Mouse (Mus musculus) neural tube, embryonic 11.5 days (tissue): ENCODE results near the gene Chn2. TPM values are rescaled to one million over a fixed set of nuclear protein-coding genes. Genes with fewer than 3 reads are reported as not detected.

Experiments used
- ATAC-seq: fragments of 200-750 bp; cut with Nextera tagmentation; 2 replicates; pipeline ENCODE4 v1.8.0; 2017; ENCODE audit warnings: moderate number of reproducible peaks, mild to moderate bottlenecking, moderate TSS enrichment, moderate library complexity; ENCODE audit not compliant: insufficient read depth, low FRiP score, low TSS enrichment
- DNase-seq: peaks from one replicate; pipeline ENCODE4 v3.0.0-alpha.2; 2015; ENCODE audit warnings: low spot score
- H3K27ac ChIP-seq: fragments of 300-500 bp; sonication (generic); 2 replicates; pipeline ENCODE4 v1.5.1; 2014; ENCODE audit warnings: low read depth, mild to moderate bottlenecking, low read length
- H3K27me3 ChIP-seq: fragments of 300-500 bp; sonication (generic); 2 replicates; pipeline ENCODE4 v1.6.1; 2014; ENCODE audit warnings: mild to moderate bottlenecking, low read length, mixed read lengths; ENCODE audit not compliant: control insufficient read depth, insufficient read depth
- H3K36me3 ChIP-seq: fragments of 300-500 bp; sonication (generic); 2 replicates; pipeline ENCODE4 v1.6.1; 2014; ENCODE audit warnings: mild to moderate bottlenecking, low read length, moderate library complexity, mixed read lengths; ENCODE audit not compliant: control insufficient read depth, insufficient read depth
- H3K4me1 ChIP-seq: fragments of 300-500 bp; sonication (generic); 2 replicates; pipeline ENCODE4 v1.6.1; 2014; ENCODE audit warnings: low read length, mixed read lengths; ENCODE audit not compliant: control insufficient read depth, insufficient read depth
- H3K4me2 ChIP-seq: fragments of 300-500 bp; sonication (generic); 2 replicates; pipeline ENCODE4 v1.6.1; 2014; ENCODE audit warnings: low read depth, mild to moderate bottlenecking, moderate library complexity
- H3K4me3 ChIP-seq: fragments of 300-500 bp; sonication (generic); 2 replicates; pipeline ENCODE4 v1.5.1; 2014; ENCODE audit warnings: low read depth, low read length
- H3K9ac ChIP-seq: fragments of 300-500 bp; sonication (generic); 2 replicates; pipeline ENCODE4 v1.6.1; 2014; ENCODE audit warnings: mild to moderate bottlenecking, low read length
- H3K9me3 ChIP-seq: fragments of 300-500 bp; sonication (generic); 2 replicates; pipeline ENCODE4 v1.6.1; 2016; ENCODE audit warnings: low read length; ENCODE audit not compliant: control insufficient read depth
- WGBS: fragments of 180-500 bp; shearing (Covaris S2); extraction: QIAGEN DNeasy Blood & Tissue Kit; methylation state at CpG from one replicate; pipeline ENCODE4 v1.1.7; 2014; 5-methylcytosine and 5-hydroxymethylcytosine counted together
- polyA plus RNA-seq: library from polyadenylated mRNA; unstranded; fragments of >200 nt; fragmentation: Nextera tagmentation; extraction: Ambion mirVana; gene quantifications from 2 replicates; pipeline ENCODE4 v1.2.1, GENCODE M21; 2014

Gene Chn2
- polyA plus RNA-seq, 1 experiment from 2014 or later, result 24.2 TPM

DNA sequence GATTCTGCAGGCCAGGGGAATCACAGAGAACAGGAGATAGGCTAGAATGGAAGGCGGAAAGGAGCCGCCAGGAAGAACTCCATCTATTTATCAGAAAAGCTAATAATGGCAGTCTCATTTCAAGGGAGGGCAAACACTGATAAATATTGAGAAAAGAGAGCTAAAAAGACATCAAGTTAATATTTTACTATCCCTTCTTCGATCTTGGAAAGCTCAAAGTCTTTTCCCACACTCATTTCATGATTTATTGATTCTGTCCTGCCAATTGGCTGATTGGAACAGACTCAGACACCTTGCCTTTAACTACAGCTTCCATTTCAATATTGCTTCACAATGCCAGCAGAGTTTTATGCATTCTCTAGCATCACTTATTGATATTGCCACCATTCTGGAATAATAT, 85.2 kb downstream of the Chn2 start:
- DNase-seq (no peak), ATAC-seq (no peak)
- no peak overlapping the region for H3K4me2 ChIP-seq
- no peak overlapping the region for H3K4me3 ChIP-seq
- no peak overlapping the region for H3K27ac ChIP-seq
- 84% methylated on average over 3 of the region's 3 CpGs for WGBS
- no peaks in the 10 kb centered on the region for H3K27me3 ChIP-seq
- H3K9ac ChIP-seq, result no peak overlapping the region
- peaks cover 6% of the 10 kb centered on the region for H3K4me1 ChIP-seq
- no peaks in the 10 kb centered on the region for H3K9me3 ChIP-seq
- H3K36me3 ChIP-seq, result no peaks in the 10 kb centered on the region

DNA sequence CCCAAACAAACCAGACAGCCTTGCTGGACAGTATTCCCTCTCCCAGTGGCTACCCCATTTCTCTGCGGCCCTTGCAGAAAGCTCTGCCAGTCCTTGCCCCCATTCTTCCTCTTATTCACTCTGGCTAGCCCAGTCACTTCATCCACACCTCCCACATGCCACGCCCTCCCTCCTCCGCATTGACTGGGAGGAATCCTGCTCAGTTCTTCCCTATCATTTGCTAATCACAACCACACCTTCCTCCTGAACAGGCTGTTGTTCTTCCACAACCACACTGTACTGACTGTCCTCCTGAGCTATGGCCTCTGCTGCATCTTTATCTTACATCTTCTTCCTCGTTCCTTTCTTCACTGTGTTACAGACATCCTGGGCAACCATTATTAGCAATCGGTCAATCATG, 86.2 kb downstream of the Chn2 start:
- Histone ChIP-seq H3K4me2 (no peak overlapping the region), H3K9me3 (no peaks in the 10 kb centered on the region), H3K4me1 (no peaks in the 10 kb centered on the region), H3K27me3 (no peaks in the 10 kb centered on the region), H3K9ac (no peak overlapping the region), H3K36me3 (no peaks in the 10 kb centered on the region), H3K27ac (no peak overlapping the region), H3K4me3 (no peak overlapping the region)
- no peak for DNase-seq
- WGBS, result 78% methylated on average over 5 of the region's 5 CpGs
- no peak for ATAC-seq

DNA sequence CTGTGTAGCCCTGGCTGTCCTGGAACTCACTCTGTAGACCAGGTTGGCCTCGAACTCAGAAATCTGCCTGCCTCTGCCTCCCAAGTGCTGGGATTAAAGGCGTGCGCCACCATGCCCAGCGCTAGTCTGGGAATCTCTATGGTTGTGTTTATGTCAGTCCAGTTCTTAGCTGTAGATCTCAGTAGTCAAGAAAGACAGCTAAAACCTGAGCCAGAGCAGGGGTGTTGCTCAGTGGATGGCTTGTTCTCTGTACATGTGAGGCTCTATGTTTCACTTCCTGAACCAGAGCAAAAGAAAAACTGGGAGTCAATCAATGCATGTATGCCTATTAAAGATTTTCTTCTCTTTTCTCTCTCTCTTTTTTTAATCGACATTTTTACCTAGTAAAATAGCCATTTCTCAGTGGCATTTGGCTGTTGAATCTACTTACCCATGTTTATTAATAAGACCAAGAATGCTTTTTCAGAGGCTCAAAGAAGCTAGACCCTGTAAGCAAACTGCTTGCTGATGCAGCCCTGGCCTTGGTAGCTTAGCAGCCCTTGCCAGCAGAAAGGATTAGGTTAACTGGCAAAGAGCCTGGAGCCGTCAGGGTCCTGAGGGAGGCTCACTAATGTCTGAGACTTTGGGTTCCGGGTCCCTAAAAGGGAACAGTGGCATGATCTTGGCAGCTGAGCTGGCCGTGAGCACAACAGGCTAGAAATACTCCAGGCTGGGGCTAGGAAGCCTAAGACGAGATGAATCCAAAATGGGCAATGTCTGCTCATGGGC, 87.1 kb downstream of the Chn2 start:
- H3K4me2 ChIP-seq, result no peak overlapping the region
- no peaks in the 10 kb centered on the region for H3K27me3 ChIP-seq
- H3K9me3 ChIP-seq, result no peaks in the 10 kb centered on the region
- ATAC-seq (no peak), DNase-seq (no peak)
- no peak overlapping the region for H3K27ac ChIP-seq
- WGBS, result 91% methylated on average over 9 of the region's 9 CpGs
- H3K9ac ChIP-seq, result no peak overlapping the region
- no peaks in the 10 kb centered on the region for H3K36me3 ChIP-seq
- H3K4me1 ChIP-seq, result no peaks in the 10 kb centered on the region
- no peak overlapping the region for H3K4me3 ChIP-seq

DNA sequence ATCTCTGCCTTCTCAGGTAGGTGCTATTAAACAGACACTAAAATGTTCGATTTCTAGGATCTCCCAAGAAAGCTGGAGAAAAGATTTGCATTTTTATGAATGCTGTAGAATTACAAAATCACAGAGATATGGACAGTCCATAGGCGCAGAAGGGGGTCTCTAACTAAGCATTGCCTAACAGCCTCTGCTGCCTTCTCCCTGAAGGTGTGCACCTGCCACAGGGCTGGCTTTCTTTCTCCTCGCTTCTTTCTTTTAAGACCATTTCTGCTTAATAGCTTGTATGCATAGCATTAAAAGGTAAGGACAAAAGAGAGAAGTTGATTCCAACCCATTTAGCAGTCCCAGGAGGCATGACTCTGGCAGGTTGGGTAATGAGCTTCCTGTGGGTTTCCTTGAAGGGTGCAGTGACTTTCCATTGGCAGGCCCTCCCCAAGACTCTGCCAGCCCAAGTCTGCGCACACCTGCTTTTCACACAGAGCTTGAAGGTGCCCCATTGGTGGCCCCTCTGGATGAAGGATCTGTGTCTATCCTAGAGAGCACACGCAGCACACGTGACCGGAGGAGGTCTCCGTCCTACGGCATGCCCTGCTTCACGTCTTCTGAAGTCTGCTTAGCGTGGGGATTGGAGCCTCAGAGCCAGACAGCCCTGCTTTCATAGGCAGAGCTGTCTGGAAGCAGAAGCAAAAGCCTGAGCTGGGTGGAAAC, 87.8 kb downstream of the Chn2 start:
- ATAC-seq, result no peak

DNA sequence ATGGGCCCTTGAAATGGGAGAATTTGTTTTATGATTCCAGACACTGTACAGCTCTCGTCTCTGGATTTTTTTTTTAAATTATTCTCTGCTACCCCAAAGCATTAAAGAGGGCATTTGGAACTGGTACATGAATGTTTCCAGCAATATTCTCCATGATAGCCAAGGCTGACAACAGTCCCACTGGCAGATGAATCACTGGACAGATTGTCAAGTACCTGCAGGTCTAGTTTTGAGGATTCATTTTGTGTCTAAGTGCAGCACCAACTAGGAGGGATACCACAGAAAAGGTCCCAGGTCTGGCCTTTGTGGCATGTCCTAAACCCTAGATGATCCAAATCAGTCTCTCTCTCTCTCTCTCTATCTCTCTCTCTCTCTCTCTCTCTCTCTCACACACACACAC, 89.3 kb downstream of the Chn2 start:
- DNase-seq (no peak), ATAC-seq (no peak)
- H3K36me3 ChIP-seq, result no peaks in the 10 kb centered on the region
- H3K4me2 ChIP-seq, result no peak overlapping the region
- no peaks in the 10 kb centered on the region for H3K9me3 ChIP-seq
- no peak overlapping the region for H3K9ac ChIP-seq
- 80% methylated on average over 1 of the region's 1 CpGs for WGBS
- H3K27ac ChIP-seq, result no peak overlapping the region
- H3K27me3 ChIP-seq, result no peaks in the 10 kb centered on the region
- no peaks in the 10 kb centered on the region for H3K4me1 ChIP-seq
- no peak overlapping the region for H3K4me3 ChIP-seq

More for the DNA sequence above, 87.8 kb downstream of the Chn2 start:
- Histone ChIP-seq H3K9me3 (no peaks in the 10 kb centered on the region), H3K4me2 (no peak overlapping the region), H3K4me1 (no peaks in the 10 kb centered on the region), H3K27ac (no peak overlapping the region), H3K4me3 (no peak overlapping the region), H3K27me3 (no peaks in the 10 kb centered on the region), H3K36me3 (no peaks in the 10 kb centered on the region), H3K9ac (no peak overlapping the region)
- DNase-seq, result no peak
- 92% methylated on average over 11 of the region's 11 CpGs for WGBS

DNA sequence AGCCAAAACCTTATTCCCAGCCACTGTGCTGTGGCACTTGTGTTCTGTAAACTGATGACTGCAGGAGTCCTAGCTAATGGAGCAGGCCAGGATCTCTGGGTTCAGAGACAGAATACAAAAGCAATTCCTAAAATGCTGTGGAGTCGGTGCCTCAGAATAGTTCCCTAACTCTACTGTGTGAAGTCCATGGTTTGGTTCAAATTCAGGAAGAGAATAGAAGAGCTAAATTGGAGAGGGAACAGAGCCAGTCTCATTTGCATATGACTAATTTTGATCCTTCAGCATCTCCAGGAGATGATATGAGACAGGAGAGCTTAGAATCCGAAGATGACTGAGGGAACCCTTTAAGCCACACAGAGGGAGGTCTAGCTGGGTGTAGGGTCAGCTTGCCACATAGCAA, 90.2 kb downstream of the Chn2 start:
- Histone ChIP-seq H3K4me2 (no peak overlapping the region), H3K9ac (no peak overlapping the region), H3K27ac (no peak overlapping the region), H3K27me3 (no peaks in the 10 kb centered on the region), H3K4me3 (no peak overlapping the region), H3K36me3 (no peaks in the 10 kb centered on the region), H3K4me1 (no peaks in the 10 kb centered on the region), H3K9me3 (no peaks in the 10 kb centered on the region)
- 85% methylated on average over 2 of the region's 2 CpGs for WGBS
- DNase-seq (no peak), ATAC-seq (no peak)

DNA sequence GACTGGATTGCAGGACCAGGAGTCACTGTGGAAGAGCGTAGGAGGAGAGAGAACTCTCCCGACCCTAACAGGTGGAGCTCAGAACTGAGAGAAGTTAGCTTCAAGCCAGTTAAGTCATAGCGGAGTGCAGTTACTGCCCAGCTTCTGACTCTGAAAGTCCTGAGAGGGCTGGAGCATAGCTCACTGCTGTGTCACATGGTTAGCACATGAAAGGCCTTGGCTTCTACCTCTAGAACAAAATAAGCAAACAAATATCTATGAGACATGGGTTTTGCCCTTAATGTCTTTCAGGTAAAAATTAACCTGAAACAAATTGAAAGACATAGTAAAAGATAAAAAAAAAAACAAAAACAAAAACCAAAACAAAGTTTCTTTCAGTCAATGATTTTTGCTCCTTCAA, 91.5 kb downstream of the Chn2 start:
- ATAC-seq (no peak), DNase-seq (no peak)
- Histone ChIP-seq H3K27ac (no peak overlapping the region), H3K4me3 (no peak overlapping the region), H3K9me3 (no peaks in the 10 kb centered on the region), H3K9ac (no peak overlapping the region), H3K4me1 (no peaks in the 10 kb centered on the region), H3K36me3 (no peaks in the 10 kb centered on the region), H3K4me2 (no peak overlapping the region), H3K27me3 (no peaks in the 10 kb centered on the region)
- WGBS, result 89% methylated on average over 3 of the region's 3 CpGs

DNA sequence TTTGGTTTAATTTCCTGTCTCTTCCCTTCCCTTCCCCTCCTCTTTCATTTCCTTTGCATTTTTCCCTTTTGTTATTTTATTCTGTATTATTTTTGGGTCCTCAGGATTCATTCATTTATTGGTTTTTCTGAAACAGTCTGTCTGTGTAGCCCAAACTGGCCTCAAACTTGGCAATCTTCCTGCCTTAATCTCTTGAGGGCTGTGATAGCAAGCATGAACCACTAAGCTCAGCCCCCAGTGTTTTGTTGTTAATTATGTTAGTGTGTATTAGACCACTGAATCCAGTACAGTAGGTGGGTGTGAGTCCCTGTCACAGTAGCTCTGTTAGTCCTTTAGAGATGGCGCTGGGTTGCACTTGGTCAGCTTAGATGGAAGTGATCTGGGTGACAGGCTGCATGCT, 93.2 kb downstream of the Chn2 start:
- ATAC-seq (no peak), DNase-seq (no peak)
- H3K27ac ChIP-seq, result no peak overlapping the region
- H3K4me1 ChIP-seq, result no peaks in the 10 kb centered on the region
- WGBS, result 85% methylated on average over 1 of the region's 1 CpGs
- H3K27me3 ChIP-seq, result no peaks in the 10 kb centered on the region
- H3K4me2 ChIP-seq, result no peak overlapping the region
- no peaks in the 10 kb centered on the region for H3K36me3 ChIP-seq
- no peaks in the 10 kb centered on the region for H3K9me3 ChIP-seq
- H3K9ac ChIP-seq, result no peak overlapping the region
- no peak overlapping the region for H3K4me3 ChIP-seq

DNA sequence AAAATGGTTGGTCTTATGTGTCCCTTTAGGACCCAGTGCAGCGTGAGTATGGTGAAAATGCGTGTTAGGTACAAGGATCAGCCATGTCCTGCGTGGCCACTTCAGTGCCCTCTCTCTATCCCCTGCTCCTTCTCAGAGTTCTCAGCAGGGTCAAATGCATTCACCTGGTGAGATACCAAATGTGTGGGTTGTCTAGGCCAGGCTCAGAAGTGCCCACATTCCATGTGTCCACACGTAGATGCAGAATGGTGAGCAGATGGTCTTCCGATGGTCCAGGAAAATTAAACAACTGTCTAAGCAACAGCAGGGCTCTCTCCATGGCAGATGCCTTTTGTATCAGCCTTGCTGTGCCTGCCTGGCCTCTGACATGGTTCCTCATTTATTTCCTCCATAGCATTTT, 93.9 kb downstream of the Chn2 start:
- Histone ChIP-seq H3K27me3 (no peaks in the 10 kb centered on the region), H3K4me3 (no peak overlapping the region), H3K4me1 (no peaks in the 10 kb centered on the region), H3K36me3 (no peaks in the 10 kb centered on the region), H3K27ac (no peak overlapping the region), H3K9me3 (no peaks in the 10 kb centered on the region), H3K4me2 (no peak overlapping the region), H3K9ac (no peak overlapping the region)
- WGBS, result 60% methylated on average over 5 of the region's 5 CpGs
- ATAC-seq, result no peak
- no peak for DNase-seq
